Mouse (Mus musculus): Measurements from ENCODE around the gene Ccnl2. TPM values are rescaled to one million over a fixed set of nuclear protein-coding genes. Genes with fewer than 3 reads are reported as not detected.

Gene Ccnl2
- polyA plus RNA-seq, 1 experiment: 45.9 TPM

DNA sequence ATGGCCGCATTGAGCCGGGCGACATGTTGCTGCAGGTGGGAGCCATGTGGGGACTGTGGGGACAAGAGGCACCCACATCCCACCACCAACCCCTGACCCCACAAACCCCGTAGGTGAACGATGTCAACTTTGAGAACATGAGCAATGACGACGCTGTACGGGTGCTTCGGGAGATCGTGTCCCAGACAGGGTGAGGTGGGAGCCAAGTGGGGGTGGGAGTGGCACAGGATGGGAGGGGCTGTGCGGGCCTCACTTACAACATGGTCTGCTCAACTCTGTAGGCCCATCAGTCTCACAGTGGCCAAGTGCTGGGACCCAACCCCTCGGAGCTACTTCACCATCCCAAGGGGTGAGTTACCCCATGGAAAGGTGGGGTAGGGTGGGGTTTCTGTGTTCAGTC, 42.7 kb downstream of the Ccnl2 start:
- WGBS: 90% methylated on average over 12 of the region's 12 CpGs
- no peak for DNase-seq (ENCODE audit: low read depth, low spot score)

DNA sequence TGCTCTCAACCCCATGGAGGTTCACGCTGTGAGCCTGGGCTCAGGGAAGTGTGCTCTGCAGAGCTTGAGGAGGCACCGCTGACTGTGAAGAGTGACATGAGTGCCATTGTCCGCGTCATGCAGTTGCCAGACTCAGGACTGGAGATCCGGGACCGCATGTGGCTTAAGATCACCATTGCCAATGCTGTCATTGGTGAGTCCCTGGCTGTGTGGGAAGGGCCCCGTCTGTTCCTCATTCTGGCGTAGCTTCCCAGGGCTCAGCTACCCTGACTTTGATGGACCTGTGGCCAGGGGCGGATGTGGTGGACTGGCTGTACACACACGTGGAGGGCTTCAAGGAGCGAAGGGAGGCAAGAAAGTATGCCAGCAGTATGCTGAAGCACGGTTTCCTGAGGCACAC, 43.8 kb downstream of the Ccnl2 start:
- 93% methylated on average over 12 of the region's 12 CpGs for whole genome bisulfite sequencing
- no peak for DNase-seq (ENCODE audit: low read depth, low spot score)

DNA sequence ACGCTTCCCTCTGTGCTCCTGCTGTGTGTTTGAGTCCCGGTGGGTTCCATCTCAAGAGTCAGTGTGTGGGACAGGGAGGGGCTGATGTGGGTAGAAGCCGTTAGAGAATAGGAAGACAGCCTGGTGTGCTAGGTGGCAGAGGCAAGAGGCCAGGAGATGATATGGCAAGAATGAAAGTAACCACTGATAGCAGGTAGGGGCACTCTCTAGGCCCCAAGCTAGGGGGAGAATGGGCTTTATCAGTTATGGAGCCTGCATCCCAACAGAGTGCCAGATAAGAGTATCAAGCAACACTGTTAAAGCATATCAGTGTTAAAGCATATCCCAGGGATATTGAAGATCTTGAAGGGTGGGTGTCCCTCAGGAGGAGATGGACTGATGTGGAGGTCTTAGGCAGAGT, 44.6 kb downstream of the Ccnl2 start:
- WGBS: 82% methylated on average over 3 of the region's 3 CpGs
- DNase-seq (ENCODE audit: low read depth, low spot score): no peak

DNA sequence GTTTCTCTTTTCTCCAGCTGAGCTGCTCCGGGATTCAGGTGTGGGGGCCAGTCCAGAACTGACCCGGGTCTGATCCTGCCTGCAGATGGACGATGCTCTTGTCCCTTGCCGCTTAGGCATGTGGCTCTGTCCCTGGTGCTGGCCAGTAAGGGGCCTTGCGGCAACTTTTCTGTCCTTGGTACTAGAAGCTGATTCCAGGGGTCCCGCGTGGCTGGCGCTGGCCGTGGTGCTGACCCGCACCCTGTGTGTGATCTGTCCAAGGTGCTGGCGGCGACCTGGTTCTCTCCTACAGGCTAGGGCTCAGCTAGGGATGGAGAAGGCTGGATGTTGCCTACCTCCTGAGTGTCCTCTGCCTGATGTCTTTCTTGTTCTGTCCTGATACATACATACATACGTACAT, 47.0 kb downstream of the Ccnl2 start:
- 41% methylated on average over 13 of the region's 13 CpGs for WGBS
- no peak for DNase-seq (ENCODE audit: low read depth, low spot score)

DNA sequence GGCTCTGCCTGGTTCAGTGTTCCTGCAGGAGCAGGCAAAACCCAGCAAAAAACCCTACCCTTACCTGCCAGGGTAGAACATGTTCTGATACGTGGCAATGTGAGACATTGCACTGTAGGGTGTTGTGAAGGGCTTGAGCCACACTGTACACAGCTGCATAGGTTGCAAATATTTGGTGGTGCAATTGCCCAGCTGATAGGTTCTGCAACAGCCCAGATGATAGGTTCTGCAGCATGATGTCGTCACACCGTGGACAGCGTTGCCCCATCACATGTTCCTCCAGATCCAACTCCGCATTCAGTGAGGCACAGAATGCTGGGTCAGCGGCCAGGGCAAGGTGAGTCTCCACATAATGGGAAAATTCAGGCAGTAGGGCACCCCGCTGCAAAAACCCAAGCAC, 49.5 kb downstream of the Ccnl2 start:
- no peak for DNase-seq (ENCODE audit: low read depth, low spot score)
- 88% methylated on average over 7 of the region's 7 CpGs for WGBS

DNA sequence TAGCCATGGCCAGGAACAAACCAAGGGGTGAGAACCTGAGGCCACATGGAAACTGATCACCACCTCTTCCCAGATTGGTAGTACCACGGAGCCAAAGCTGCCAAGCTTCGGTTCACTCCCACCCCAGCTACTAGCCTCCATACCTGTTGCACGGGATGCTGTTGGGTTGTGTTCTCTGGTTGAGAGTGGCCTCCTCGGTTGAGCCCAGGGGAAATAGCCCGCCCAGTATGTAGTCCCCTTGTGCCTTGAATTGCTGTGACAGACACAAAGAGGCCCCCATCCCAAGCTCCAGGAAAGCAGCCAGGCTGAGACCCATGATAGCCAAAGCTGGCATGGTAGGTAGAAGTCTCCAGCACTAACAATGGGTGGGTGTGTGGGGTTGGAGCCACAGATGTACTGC, 50.7 kb downstream of the Ccnl2 start, which contains the start of gene Tas1r3:
Gene Tas1r3, minus strand, starts transcription at position 362 of the 400 bp plus-strand sequence.
- WGBS: 79% methylated on average over 5 of the region's 5 CpGs
- DNase-seq (ENCODE audit: low read depth, low spot score): no peak

DNA sequence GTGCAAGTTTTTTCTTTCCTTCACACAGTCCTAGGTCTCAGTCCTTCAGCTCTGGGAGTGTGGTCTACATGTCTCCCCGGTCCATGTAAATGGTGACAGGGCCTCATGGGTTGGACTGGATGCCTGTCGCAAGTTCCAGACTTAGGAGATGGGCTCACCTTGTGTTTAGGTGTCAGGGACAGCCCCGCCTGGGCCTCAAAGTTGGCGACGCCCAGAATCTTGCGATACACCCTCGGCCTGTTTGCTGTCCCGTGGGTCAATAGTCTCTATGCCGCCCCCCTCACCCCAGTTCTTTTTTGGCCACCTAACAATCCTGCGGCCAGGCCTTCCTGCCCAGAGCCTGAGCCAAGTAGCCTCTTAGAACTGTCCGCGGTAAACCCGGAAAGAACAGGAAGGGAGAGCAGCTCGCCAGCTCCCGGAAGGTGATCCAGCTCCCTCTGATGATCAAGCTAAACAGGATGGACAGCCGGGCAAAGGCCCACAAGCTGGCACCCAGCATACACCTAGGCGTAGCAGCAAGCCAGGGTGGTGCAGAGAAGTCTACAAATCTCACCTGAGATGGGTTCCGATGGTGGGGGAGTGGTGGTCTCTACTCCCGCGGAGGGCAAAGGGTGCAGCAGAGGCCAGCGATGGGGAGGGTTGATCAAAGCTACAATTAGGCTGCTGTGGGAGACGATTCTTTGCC, 56.5 kb downstream of the Ccnl2 start:
- WGBS: 3% methylated on average over 22 of the region's 22 CpGs
- no peak for DNase-seq (ENCODE audit: low read depth, low spot score)

DNA sequence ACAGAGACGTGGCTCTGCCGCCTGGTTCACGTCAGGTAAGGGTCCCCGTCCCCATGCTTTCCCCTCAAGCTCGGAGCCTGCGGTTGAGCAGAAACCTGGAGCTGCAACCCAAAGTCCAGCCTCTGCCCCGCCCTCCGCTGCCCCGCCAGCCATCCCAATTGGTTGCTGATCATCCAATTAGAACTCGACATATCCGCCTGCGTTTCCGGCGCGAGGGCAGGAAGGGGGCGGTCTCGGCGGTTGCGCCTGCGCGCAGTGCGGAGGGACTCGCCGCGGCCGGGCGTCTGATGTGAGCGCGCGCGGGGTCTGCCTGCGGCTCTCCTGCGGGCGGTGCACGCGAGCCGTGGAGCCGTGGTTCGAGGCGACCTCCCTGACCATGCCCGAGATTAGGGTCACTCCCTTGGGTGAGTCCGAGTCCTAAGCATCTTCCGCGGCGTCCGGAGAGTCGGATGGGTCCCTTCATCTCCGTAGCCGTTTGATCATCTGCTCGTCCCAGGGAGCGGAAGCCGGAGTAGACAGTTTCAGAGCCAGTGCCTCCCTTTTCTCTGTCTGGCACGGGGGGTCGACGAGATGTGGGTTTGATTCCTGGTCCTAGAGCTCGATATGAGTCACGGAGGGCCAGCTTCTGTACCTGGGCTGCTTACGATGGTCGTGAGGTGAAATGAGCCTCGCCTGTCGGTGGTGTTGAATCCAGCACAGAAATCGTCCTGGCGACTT, 57.2 kb downstream of the Ccnl2 start, which contains the start of the genes Cptp and Ints11:
Gene Cptp, minus strand, starts transcription at position 124 of the 717 bp plus-strand sequence.
Gene Ints11, plus strand, starts transcription at position 230 of the 717 bp plus-strand sequence.
- under 1% methylated on average over 63 of the region's 63 CpGs for WGBS
- peak; percentile 80 for DNase-seq (ENCODE audit: low read depth, low spot score)

DNA sequence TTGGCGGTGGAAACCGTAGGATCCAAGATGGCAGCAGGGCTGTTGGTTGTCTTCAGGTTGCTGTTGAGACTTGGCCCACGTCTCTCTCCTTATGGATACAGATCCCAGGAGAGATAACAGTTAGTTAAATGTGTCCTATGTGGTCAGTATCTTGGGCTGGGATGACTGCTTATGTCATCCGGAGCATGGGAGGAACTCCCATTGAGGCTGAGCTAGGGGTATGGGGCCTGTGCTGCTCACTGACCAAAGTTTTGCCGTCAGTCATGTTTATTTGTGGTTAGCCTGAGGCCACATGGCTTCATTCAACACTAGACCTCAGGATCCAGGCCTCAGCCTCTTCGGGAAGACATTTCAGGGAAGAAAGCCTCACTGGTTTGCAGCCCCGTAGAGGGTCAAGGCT, 59.1 kb downstream of the Ccnl2 start:
- DNase-seq (ENCODE audit: low read depth, low spot score): no peak

More for the DNA sequence above, 59.1 kb downstream of the Ccnl2 start:
- 85% methylated on average over 7 of the region's 7 CpGs for WGBS

Other genes starting within 250 kb of the Ccnl2 start
- 11.4 and 23.7 TPM in 2 replicates for gene Slc35e2, start 211.1 kb upstream of the Ccnl2 start, polyA plus RNA-seq (2012; rRNA removed)
- gene Cdk11b, start 187.6 kb upstream of the Ccnl2 start, polyA plus RNA-seq (2012; rRNA removed): 43.3 and 43.8 TPM in 2 replicates
- gene Gm10563, start 167.1 kb upstream of the Ccnl2 start, polyA plus RNA-seq (2012; rRNA removed): not detected in 2 replicates
- gene Mmp23, start 159.1 kb upstream of the Ccnl2 start, polyA plus RNA-seq (2012; rRNA removed): 19.6 and 19.7 TPM in 2 replicates
- gene Mib2, start 143.3 kb upstream of the Ccnl2 start, polyA plus RNA-seq (2012; rRNA removed): 36.6 and 47.6 TPM in 2 replicates
- 10.1 and 12.2 TPM in 2 replicates for gene Fndc10, start 118.1 kb upstream of the Ccnl2 start, polyA plus RNA-seq (2012; rRNA removed)
- 125 and 153 TPM in 2 replicates for gene Ssu72, start 107.7 kb upstream of the Ccnl2 start, polyA plus RNA-seq (2012; rRNA removed)
- gene Tmem240, start 77.7 kb upstream of the Ccnl2 start, polyA plus RNA-seq (2012; rRNA removed): 0.40 and 0.51 TPM in 2 replicates
- gene Atad3a, start 51.4 kb upstream of the Ccnl2 start, polyA plus RNA-seq (2012; rRNA removed): 78.3 and 91.6 TPM in 2 replicates
- 10.6 and 36.8 TPM in 2 replicates for gene Vwa1, start 37.8 kb upstream of the Ccnl2 start, polyA plus RNA-seq (2012; rRNA removed)
- gene Tmem88b, start 26.6 kb upstream of the Ccnl2 start, polyA plus RNA-seq (2012; rRNA removed): 0.55 and 1.2 TPM in 2 replicates
- not detected in 2 replicates for gene Ankrd65, start 22.1 kb upstream of the Ccnl2 start, polyA plus RNA-seq (2012; rRNA removed)
- 73.4 and 84.4 TPM in 2 replicates for gene Mrpl20, start 9.6 kb upstream of the Ccnl2 start, polyA plus RNA-seq (2012; rRNA removed)
- 123 and 143 TPM in 2 replicates for gene Aurkaip1, start 18.8 kb downstream of the Ccnl2 start, polyA plus RNA-seq (2012; rRNA removed)
- 55.5 and 69.3 TPM in 2 replicates for gene Mxra8, start 27.2 kb downstream of the Ccnl2 start, polyA plus RNA-seq (2012; rRNA removed)
- gene Dvl1, start 34.9 kb downstream of the Ccnl2 start, polyA plus RNA-seq (2012; rRNA removed): 73.8 and 106 TPM in 2 replicates
- gene Tas1r3, start 50.9 kb downstream of the Ccnl2 start, polyA plus RNA-seq (2012; rRNA removed): 1.3 and 1.9 TPM in 2 replicates
- 51.3 and 55.5 TPM in 2 replicates for gene Cptp, start 57.0 kb downstream of the Ccnl2 start, polyA plus RNA-seq (2012; rRNA removed)
- gene Ints11, start 57.1 kb downstream of the Ccnl2 start, polyA plus RNA-seq (2012; rRNA removed): 36.6 and 36.7 TPM in 2 replicates
- 31.4 and 39.4 TPM in 2 replicates for gene Pusl1, start 79.3 kb downstream of the Ccnl2 start, polyA plus RNA-seq (2012; rRNA removed)
- gene Acap3, start 79.3 kb downstream of the Ccnl2 start, polyA plus RNA-seq (2012; rRNA removed): 9.5 and 16.3 TPM in 2 replicates
- gene Ube2j2, start 131.3 kb downstream of the Ccnl2 start, polyA plus RNA-seq (2012; rRNA removed): 77.4 and 92.8 TPM in 2 replicates
- 77.0 and 151 TPM in 2 replicates for gene C1qtnf12, start 149.8 kb downstream of the Ccnl2 start, polyA plus RNA-seq (2012; rRNA removed)
- gene B3galt6, start 180.2 kb downstream of the Ccnl2 start, polyA plus RNA-seq (2012; rRNA removed): 5.9 and 6.0 TPM in 2 replicates
- gene Sdf4, start 180.4 kb downstream of the Ccnl2 start, polyA plus RNA-seq (2012; rRNA removed): 77.4 and 77.7 TPM in 2 replicates
- 7.4 and 8.8 TPM in 2 replicates for gene Tnfrsf4, start 201.4 kb downstream of the Ccnl2 start, polyA plus RNA-seq (2012; rRNA removed)
- gene Tnfrsf18, start 213.7 kb downstream of the Ccnl2 start, polyA plus RNA-seq (2012; rRNA removed): 5.9 and 6.6 TPM in 2 replicates
- 6.6 and 9.2 TPM in 2 replicates for gene Ttll10, start 246.9 kb downstream of the Ccnl2 start, polyA plus RNA-seq (2012; rRNA removed)